Mouse (Mus musculus) kidney, embryonic 15.5 days (tissue): ENCODE measurements around the gene Kmt5a. TPM values are rescaled to one million over a fixed set of nuclear protein-coding genes. Genes with fewer than 3 reads are reported as not detected.

Experiments used
- ATAC-seq: fragments of 200-750 bp; cut with Nextera tagmentation; replicated peaks from 2 replicates; pipeline ENCODE4 v1.8.0; 2017; ENCODE audit warnings: moderate TSS enrichment; ENCODE audit not compliant: low FRiP score
- H3K27ac ChIP-seq: fragments of 300-500 bp; sonication (generic); 2 replicates; pipeline ENCODE4 v1.5.1; 2015; ENCODE audit warnings: mild to moderate bottlenecking, inconsistent platforms
- H3K27me3 ChIP-seq: fragments of 300-500 bp; sonication (generic); 2 replicates; pipeline ENCODE4 v1.6.1; 2015; ENCODE audit warnings: inconsistent platforms
- H3K36me3 ChIP-seq: fragments of 300-500 bp; sonication (generic); 2 replicates; pipeline ENCODE4 v1.6.1; 2015; ENCODE audit warnings: inconsistent platforms
- H3K4me1 ChIP-seq: fragments of 300-500 bp; sonication (generic); 2 replicates; pipeline ENCODE4 v1.6.1; 2015; ENCODE audit warnings: inconsistent platforms
- H3K4me2 ChIP-seq: fragments of 300-500 bp; sonication (generic); 2 replicates; pipeline ENCODE4 v1.6.1; 2015; ENCODE audit warnings: moderate library complexity, mild to moderate bottlenecking, inconsistent platforms
- H3K4me3 ChIP-seq: fragments of 300-500 bp; sonication (generic); replicated peaks from 2 replicates; pipeline ENCODE4 v1.5.1; 2015; ENCODE audit warnings: mild to moderate bottlenecking, inconsistent platforms
- H3K9ac ChIP-seq: fragments of 300-500 bp; sonication (generic); 2 replicates; pipeline ENCODE4 v1.6.1; 2015; ENCODE audit warnings: mild to moderate bottlenecking, inconsistent platforms
- H3K9me3 ChIP-seq: fragments of 300-500 bp; sonication (generic); replicated peaks from 2 replicates; pipeline ENCODE4 v1.6.1; 2016; ENCODE audit warnings: inconsistent platforms
- WGBS: fragments of 180-500 bp; shearing (Covaris S2); methylation state at CpG from one replicate; pipeline ENCODE4 v1.1.7; 2015; ENCODE audit warnings: mixed read lengths; 5-methylcytosine and 5-hydroxymethylcytosine counted together
- microRNA-seq: library from miRNA; unstranded; fragments of <30 nt; microRNA quantifications from one replicate; pipeline ENCODE4, GENCODE M21; 2016
- polyA plus RNA-seq: library from polyadenylated mRNA; unstranded; fragments of >200 nt; fragmentation: Nextera tagmentation; extraction: Ambion mirVana; gene quantifications from 2 replicates; pipeline ENCODE4 v1.2.1, GENCODE M21; 2015

Gene Kmt5a
- polyA plus RNA-seq, 1 experiment from 2014 or later, result 45.5 TPM

DNA sequence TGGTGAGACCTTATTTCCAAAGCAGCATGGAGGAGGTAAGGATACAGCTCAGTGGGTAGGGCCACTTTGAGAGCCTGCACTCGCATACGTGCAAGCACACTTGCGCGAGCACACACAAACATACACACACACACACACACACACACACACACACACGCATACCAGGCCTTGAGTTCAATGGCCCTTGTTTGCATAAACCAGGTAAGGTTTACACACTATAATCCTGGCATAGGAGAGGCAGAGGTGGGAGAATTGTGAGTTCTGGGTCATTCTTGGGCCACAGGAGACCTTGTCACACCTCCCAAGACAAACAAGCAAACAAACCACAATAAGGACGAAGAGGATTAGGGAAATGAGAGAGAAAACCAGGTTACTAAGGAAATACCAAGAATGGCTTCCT, 69.5 kb downstream of the Kmt5a start:
- WGBS, result 86% methylated on average over 6 of the region's 6 CpGs
- Histone ChIP-seq H3K27ac (0 out of 2 replicates have a peak overlapping the region, but pooled peaks have one; percentile 22), H3K9ac (no peak overlapping the region), H3K27me3 (no peaks in the 10 kb centered on the region), H3K4me3 (no peak overlapping the region), H3K9me3 (no peaks in the 10 kb centered on the region), H3K4me1 (peaks cover 34% of the 10 kb centered on the region), H3K4me2 (no peak overlapping the region), H3K36me3 (peaks cover 56% of the 10 kb centered on the region)
- ATAC-seq, result no peak

- Histone ChIP-seq H3K36me3 (peaks cover 57% of the 10 kb centered on the region), H3K27ac (0 out of 2 replicates have a peak overlapping the region, but pooled peaks have one; percentile 22), H3K4me3 (no peak overlapping the region), H3K9ac (no peak overlapping the region), H3K4me2 (no peak overlapping the region), H3K27me3 (no peaks in the 10 kb centered on the region), H3K4me1 (peaks cover 34% of the 10 kb centered on the region), H3K9me3 (no peaks in the 10 kb centered on the region)
- 0 out of 2 replicates have a peak, but pooled peaks have one; percentile 4 for ATAC-seq
- WGBS, result 66% methylated on average over 12 of the region's 12 CpGs
Measured at GRCm38 (mm10) chr5:124509742-124510237, 70.1 kb downstream of the Kmt5a start.

- Histone ChIP-seq H3K9ac (no peak overlapping the region), H3K27ac (no peak overlapping the region), H3K36me3 (peaks cover 57% of the 10 kb centered on the region), H3K4me1 (peaks cover 34% of the 10 kb centered on the region), H3K4me3 (no peak overlapping the region), H3K27me3 (no peaks in the 10 kb centered on the region), H3K9me3 (no peaks in the 10 kb centered on the region), H3K4me2 (no peak overlapping the region)
- 86% methylated on average over 10 of the region's 10 CpGs for WGBS
- ATAC-seq, result no peak
Measured at GRCm38 (mm10) chr5:124510536-124511050, 70.9 kb downstream of the Kmt5a start.

Small RNA genes lying within 50 kb of the gene (microRNA-seq; reads per million reads assigned to microRNA genes)
- not detected for gene Gm27486

Other genes with a start within 250 kb of the Kmt5a start
- 3.5 and 3.6 TPM in 2 replicates for gene Pitpnm2, start 190.2 kb upstream of the Kmt5a start, polyA plus RNA-seq
- 13.4 TPM in 2 replicates for gene Mphosph9, start 112.0 kb upstream of the Kmt5a start, polyA plus RNA-seq
- gene 2810006K23Rik, start 111.8 kb upstream of the Kmt5a start, polyA plus RNA-seq, result 20.0 and 21.7 TPM in 2 replicates
- gene Cdk2ap1, start 76.8 kb upstream of the Kmt5a start, polyA plus RNA-seq, result 39.0 and 44.9 TPM in 2 replicates
- 90.0 and 96.2 TPM in 2 replicates for gene Sbno1, start 13.9 kb upstream of the Kmt5a start, polyA plus RNA-seq
- 29.6 and 32.8 TPM in 2 replicates for gene Rilpl2, start 38.4 kb downstream of the Kmt5a start, polyA plus RNA-seq
- 26.7 and 27.4 TPM in 2 replicates for gene Snrnp35, start 43.2 kb downstream of the Kmt5a start, polyA plus RNA-seq
- 21.8 and 22.8 TPM in 2 replicates for gene Rilpl1, start 91.5 kb downstream of the Kmt5a start, polyA plus RNA-seq
- 519 and 585 TPM in 2 replicates for gene Tmed2, start 100.8 kb downstream of the Kmt5a start, polyA plus RNA-seq
- 13.6 and 15.8 TPM in 2 replicates for gene Ddx55, start 112.9 kb downstream of the Kmt5a start, polyA plus RNA-seq
- 72.5 and 73.1 TPM in 2 replicates for gene Eif2b1, start 139.2 kb downstream of the Kmt5a start, polyA plus RNA-seq
- gene Gtf2h3, start 139.2 kb downstream of the Kmt5a start, polyA plus RNA-seq, result 72.8 and 78.7 TPM in 2 replicates
- gene Atp6v0a2, start 188.6 kb downstream of the Kmt5a start, polyA plus RNA-seq, result 45.7 and 47.2 TPM in 2 replicates